Mouse (Mus musculus): Measurements from ENCODE around the gene Trmt10c.

GRCm38 (mm10) chr16:56019660-56020059 lies 18.0 kb downstream of the Trmt10c start:
- no peak for TF ChIP-seq CTCF (IDR thresholded peaks at IDR 0.05; ENCODE audit: insufficient read depth, low read depth, low read length)
- TF ChIP-seq POLR2A (IDR thresholded peaks at IDR 0.05; ENCODE audit: insufficient read depth, low read depth, low read length), result no peak

Data from olfactory bulb, adult 2 months (tissue).